Mouse (Mus musculus) megakaryocyte progenitor cell, adult 5-6 weeks (primary cell): ENCODE measurements at regions not wholly inside any gene's neighbourhood (a gene's known extent, or its start where the extent isn't known, plus 50 kb on each side); places are given as distances from the start of the nearest gene placed in this dataset.

Experiments
- ATAC-seq: replicated peaks from 2 replicates; pipeline ENCODE4 v1.8.0; 2016; ENCODE audit warnings: mild to moderate bottlenecking, moderate TSS enrichment, inconsistent platforms; ENCODE audit not compliant: poor library complexity

GRCm38 (mm10) chr13:84398476-84399344 lies 176.6 kb downstream of the Tmem161b start:
- no peak for ATAC-seq

DNA sequence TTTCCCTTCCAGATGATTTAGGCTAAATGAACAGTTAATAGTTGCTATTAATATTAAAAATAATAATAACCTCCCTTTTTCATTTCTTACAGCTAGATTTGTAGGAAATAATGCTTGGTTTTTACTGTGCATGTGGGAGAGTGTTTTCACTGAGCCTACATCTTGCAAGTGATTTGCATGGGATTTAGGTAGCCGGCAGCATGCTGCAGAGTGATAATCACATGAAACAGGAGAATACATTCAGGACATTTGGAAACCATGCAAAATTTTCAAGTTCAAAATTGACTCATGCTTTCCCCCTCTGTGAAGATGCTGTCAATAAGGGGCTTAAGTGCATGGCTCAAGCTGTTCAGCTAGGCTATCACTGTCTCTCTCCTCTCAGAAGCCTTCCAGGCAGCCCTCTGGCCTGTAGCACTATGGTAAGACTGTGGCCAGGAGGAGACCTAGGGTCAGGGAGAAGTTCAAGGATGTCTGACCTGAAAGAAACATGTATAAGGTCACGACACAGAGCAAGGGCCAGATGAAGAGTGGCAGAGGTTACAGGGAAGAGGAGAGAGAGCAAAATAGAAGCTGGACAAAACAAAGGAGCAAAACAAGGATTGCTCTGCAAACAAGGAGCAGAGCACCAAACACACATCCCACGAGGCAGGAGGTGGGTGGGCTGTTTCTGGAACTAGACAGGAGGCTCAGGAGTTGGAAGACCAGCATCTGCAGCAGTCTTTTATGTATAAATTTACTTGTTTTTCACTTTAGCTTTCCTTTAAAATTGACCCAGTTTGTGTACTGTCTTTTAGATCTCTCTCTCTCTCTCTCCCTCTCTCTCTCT lies 177.5 kb downstream of the Tmem161b start:
- ATAC-seq = no peak

- no peak for ATAC-seq
These were observed 178.9 kb downstream of the Tmem161b start for GRCm38 (mm10) chr13:84401006-84401405.

DNA sequence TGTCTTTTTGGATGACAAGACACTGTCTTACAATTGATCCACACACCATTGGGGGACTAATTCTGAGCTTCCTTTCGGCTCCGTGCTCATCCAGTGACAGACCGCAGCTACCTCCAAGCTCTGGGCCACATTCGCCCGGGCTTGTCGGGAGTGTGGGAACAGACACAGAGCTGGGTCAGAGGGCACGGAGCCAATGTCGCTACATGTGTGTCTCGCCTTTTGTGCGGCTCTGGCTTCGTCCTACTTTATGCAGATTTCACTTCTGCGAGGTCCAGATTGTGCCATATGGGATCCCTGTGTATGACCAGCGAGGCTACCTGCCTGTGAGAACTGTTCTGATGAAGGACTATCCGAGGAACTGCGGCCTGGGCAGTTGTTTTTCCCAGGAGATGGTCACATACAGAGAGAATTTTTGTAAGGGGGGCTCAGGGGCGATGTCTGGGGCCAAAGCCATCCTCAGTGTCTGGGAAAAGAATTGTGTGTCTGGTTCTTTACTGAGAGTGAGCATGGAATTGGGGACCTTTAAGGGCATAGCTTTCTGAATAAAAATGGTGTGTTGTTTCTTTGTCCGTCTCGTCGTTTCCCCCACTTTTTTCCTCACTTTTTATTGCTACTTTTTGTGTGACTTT lies 182.6 kb downstream of the Tmem161b start:
- no peak for ATAC-seq

DNA sequence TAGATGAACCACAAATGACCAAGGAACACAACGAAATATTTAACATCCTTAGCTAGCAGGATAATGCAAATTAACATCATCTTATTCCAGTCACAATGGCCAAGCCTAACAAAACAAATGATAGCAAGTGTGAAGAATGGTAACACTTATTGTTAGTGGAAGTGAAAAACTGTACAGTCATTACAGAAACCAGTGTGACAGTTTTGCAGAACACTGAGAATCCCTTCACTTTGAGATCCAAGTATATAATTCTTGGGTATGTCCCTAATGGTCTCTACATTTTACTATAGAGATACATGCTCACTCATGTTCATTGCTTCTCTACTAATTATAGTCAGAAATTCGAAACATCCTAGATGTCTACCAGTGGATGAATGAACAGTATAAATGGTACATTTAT lies 212.3 kb downstream of the Tmem161b start:
- ATAC-seq = no peak

DNA sequence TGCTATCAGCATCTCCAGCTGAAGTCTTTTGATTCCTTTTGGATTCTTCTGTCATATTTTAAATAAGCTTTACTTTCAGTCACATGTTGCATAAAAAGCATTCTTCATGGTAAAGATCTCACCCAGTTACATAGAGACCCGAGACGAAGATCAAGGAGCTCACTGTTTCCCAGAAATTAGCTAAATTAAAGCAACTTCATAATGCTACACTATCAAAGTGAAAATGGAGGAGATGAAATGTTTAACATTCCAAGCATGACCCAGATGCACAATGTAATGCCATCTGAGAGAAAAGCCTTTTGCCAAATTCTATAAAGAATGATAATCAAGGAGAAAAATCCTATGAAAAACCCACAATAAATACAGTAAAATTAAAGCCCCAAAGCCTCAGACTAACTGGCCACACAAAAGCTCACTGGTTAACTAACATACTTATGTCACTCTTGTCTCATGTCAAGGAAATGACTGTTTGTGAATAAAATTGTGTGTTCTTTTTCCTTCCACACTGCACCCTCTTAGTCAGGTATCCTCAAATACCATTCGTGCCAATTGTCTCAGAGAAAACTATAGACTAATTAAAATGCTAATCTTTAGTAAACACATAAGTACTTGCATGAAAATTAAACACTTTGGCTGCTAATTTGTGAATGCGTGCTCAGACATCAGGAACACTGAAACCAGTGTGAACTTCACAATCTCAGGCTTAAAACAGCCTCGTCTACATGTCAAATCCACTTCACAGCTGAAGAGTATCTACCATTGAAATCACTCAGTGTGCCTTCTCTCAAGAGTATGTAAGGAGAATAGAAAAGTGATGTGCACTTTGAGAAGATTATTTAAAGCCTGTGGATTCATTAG lies 215.7 kb downstream of the Tmem161b start:
- no peak for ATAC-seq

- no peak for ATAC-seq
These were observed 216.3 kb downstream of the Tmem161b start for GRCm38 (mm10) chr13:84438444-84438766.

GRCm38 (mm10) chr13:84448514-84448913 lies 226.4 kb downstream of the Tmem161b start:
- no peak for ATAC-seq

GRCm38 (mm10) chr13:84449001-84449551 lies 227.0 kb downstream of the Tmem161b start:
- ATAC-seq = no peak
